Mouse (Mus musculus): ENCODE data around the gene Carmil3. TPM values are rescaled to one million over a fixed set of nuclear protein-coding genes. Genes with fewer than 3 reads are reported as not detected.
A peak's percentile ranks its signal among the peaks of the same experiment; 100 is the strongest.

The Carmil3 gene
- polyA plus RNA-seq, 1 experiment from 2014 or later, result 0.96 TPM

GRCm38 (mm10) chr14:55486836-55487235 is 3.6 kb upstream of the Carmil3 start:
- Histone ChIP-seq H3K4me2 (ENCODE audit: low read length) (no peak overlapping the region), H3K27me3 (ENCODE audit: insufficient read depth, low read length) (no peaks in the 10 kb centered on the region), H3K9ac (ENCODE audit: low read depth, low read length) (no peak overlapping the region), H3K4me1 (replicated peaks; ENCODE audit: insufficient read depth, low read length) (0 out of 2 replicates have a peak, but pooled peaks cover 4% of the 10 kb centered on the region), H3K9me3 (replicated peaks; ENCODE audit: low read length) (no peaks in the 10 kb centered on the region), H3K4me3 (replicated peaks; ENCODE audit: low read depth, low read length) (no peak overlapping the region), H3K36me3 (ENCODE audit: insufficient read depth, low read length) (peaks cover 10% of the 10 kb centered on the region; the same call in 1 of the 2 replicates), H3K27ac (no peak overlapping the region)
- WGBS, result 86% methylated on average over 8 of the region's 8 CpGs
- no peak for TF ChIP-seq CTCF (IDR thresholded peaks at IDR 0.05; ENCODE audit: low read depth)
- ATAC-seq (replicated peaks; ENCODE audit: low FRiP score, low read depth) (no peak), DNase-seq (ENCODE audit: low spot score) (no peak)

- no peaks in the 10 kb centered on the region; the same call in 1 of the 2 replicates for H3K36me3 ChIP-seq (ENCODE audit: insufficient read depth, low read length)
- no peak overlapping the region for H3K27ac ChIP-seq
- H3K9ac ChIP-seq (ENCODE audit: low read depth, low read length), result peak overlapping the region; percentile 65
- ATAC-seq (replicated peaks; ENCODE audit: low FRiP score, low read depth) (peak; percentile 59), DNase-seq (ENCODE audit: low spot score) (peak; percentile 67)
- no peaks in the 10 kb centered on the region for H3K9me3 ChIP-seq (replicated peaks; ENCODE audit: low read length)
- no peaks in the 10 kb centered on the region for H3K27me3 ChIP-seq (ENCODE audit: insufficient read depth, low read length)
- peak overlapping the region; percentile 54 for H3K4me3 ChIP-seq (replicated peaks; ENCODE audit: low read depth, low read length)
- peak overlapping the region; percentile 73 for H3K4me2 ChIP-seq (ENCODE audit: low read length)
- H3K4me1 ChIP-seq (replicated peaks; ENCODE audit: insufficient read depth, low read length), result 0 out of 2 replicates have a peak, but pooled peaks cover 4% of the 10 kb centered on the region
- no peak for TF ChIP-seq CTCF (IDR thresholded peaks at IDR 0.05; ENCODE audit: low read depth)
- WGBS, result under 1% methylated on average over 30 of the region's 30 CpGs
These were observed 911 bp downstream of the Carmil3 start for GRCm38 (mm10) chr14:55491291-55491833.

GRCm38 (mm10) chr14:55492103-55492502 is 1.7 kb downstream of the Carmil3 start:
- TF ChIP-seq CTCF (IDR thresholded peaks at IDR 0.05; ENCODE audit: low read depth), result no peak
- Histone ChIP-seq H3K36me3 (ENCODE audit: insufficient read depth, low read length) (no peaks in the 10 kb centered on the region; the same call in 1 of the 2 replicates), H3K4me1 (replicated peaks; ENCODE audit: insufficient read depth, low read length) (0 out of 2 replicates have a peak, but pooled peaks cover 4% of the 10 kb centered on the region), H3K27ac (no peak overlapping the region), H3K4me3 (replicated peaks; ENCODE audit: low read depth, low read length) (no peak overlapping the region), H3K9me3 (replicated peaks; ENCODE audit: low read length) (no peaks in the 10 kb centered on the region), H3K9ac (ENCODE audit: low read depth, low read length) (no peak overlapping the region), H3K4me2 (ENCODE audit: low read length) (no peak overlapping the region), H3K27me3 (ENCODE audit: insufficient read depth, low read length) (no peaks in the 10 kb centered on the region)
- no peak for ATAC-seq (replicated peaks; ENCODE audit: low FRiP score, low read depth)
- DNase-seq (ENCODE audit: low spot score), result no peak
- WGBS, result 36% methylated on average over 3 of the region's 3 CpGs

DNA sequence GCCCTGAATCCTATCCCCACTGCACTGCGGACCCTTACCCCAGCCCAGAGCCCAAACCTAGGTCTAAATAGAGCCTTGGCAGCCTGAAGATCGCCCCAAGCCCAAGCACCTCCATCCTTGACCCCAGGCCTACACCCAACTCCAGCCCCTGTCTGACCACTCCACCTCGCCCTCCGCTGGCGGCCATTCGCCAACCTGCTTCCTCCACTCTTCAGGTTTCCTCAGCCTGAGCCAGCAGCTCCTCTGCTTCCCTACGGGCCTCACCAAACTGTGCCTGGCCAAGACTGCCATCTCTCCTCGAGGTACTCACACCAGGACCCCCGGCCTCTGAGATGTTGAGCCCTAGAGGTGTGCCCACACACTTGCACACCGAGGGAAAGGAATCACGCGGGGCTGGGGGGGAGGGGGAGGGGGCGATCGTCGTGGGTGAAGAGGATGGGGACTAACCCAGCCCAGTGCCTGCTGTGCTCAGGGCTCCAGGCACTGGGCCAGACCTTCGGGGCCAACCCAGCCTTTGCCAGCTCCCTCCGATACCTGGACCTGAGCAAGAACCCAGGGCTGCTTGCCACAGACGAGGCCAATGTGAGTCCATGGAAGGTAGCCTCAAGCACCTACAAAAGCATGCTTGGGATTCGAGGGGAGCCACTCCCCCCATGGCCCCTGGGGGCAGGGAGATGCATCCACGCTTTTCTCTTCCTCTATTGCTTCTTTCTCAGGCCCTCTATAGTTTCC is 5.2 kb downstream of the Carmil3 start:
- H3K4me1 ChIP-seq (replicated peaks; ENCODE audit: insufficient read depth, low read length), result 0 out of 2 replicates have a peak, but pooled peaks cover 4% of the 10 kb centered on the region
- no peak overlapping the region for H3K9ac ChIP-seq (ENCODE audit: low read depth, low read length)
- H3K27me3 ChIP-seq (ENCODE audit: insufficient read depth, low read length), result no peaks in the 10 kb centered on the region
- H3K36me3 ChIP-seq (ENCODE audit: insufficient read depth, low read length), result no peaks in the 10 kb centered on the region
- no peak overlapping the region for H3K4me3 ChIP-seq (replicated peaks; ENCODE audit: low read depth, low read length)
- H3K27ac ChIP-seq, result no peak overlapping the region
- 77% methylated on average over 20 of the region's 20 CpGs for WGBS
- H3K9me3 ChIP-seq (replicated peaks; ENCODE audit: low read length), result no peaks in the 10 kb centered on the region
- no peak overlapping the region for H3K4me2 ChIP-seq (ENCODE audit: low read length)
- DNase-seq (ENCODE audit: low spot score) (no peak), ATAC-seq (replicated peaks; ENCODE audit: low FRiP score, low read depth) (no peak)
- no peak for TF ChIP-seq CTCF (IDR thresholded peaks at IDR 0.05; ENCODE audit: low read depth)

GRCm38 (mm10) chr14:55496761-55497448 is 6.5 kb downstream of the Carmil3 start:
- DNase-seq (ENCODE audit: low spot score) (no peak), ATAC-seq (replicated peaks; ENCODE audit: low FRiP score, low read depth) (peak; percentile 17; the same call in 1 of the 2 replicates)
- H3K4me2 ChIP-seq (ENCODE audit: low read length), result no peak overlapping the region
- H3K4me1 ChIP-seq (replicated peaks; ENCODE audit: insufficient read depth, low read length), result no peaks in the 10 kb centered on the region
- H3K4me3 ChIP-seq (replicated peaks; ENCODE audit: low read depth, low read length), result no peak overlapping the region
- TF ChIP-seq CTCF (IDR thresholded peaks at IDR 0.05; ENCODE audit: low read depth), result no peak
- H3K36me3 ChIP-seq (ENCODE audit: insufficient read depth, low read length), result no peaks in the 10 kb centered on the region
- H3K27ac ChIP-seq, result no peak overlapping the region
- no peak overlapping the region for H3K9ac ChIP-seq (ENCODE audit: low read depth, low read length)
- H3K9me3 ChIP-seq (replicated peaks; ENCODE audit: low read length), result no peaks in the 10 kb centered on the region
- 69% methylated on average over 16 of the region's 16 CpGs for WGBS
- H3K27me3 ChIP-seq (ENCODE audit: insufficient read depth, low read length), result no peaks in the 10 kb centered on the region

DNA sequence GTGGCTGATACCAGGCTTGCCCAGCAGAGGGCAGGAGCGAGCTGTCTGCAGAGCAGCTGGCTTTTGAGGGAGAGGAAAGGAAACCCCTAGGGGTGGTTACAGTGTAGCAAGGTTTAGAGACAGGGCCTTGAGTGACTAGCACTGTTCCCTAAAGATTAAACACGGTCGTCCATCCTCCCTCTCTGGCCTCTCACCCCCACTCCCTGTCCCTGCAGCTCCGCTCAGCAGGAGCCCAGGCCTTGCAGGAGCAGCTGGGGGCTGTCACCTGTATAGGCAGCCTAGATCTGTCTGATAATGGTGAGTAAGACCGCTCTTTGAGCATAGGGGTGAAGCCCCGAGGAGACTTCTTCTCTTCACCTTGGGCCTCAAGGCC is 7.0 kb downstream of the Carmil3 start:
- Histone ChIP-seq H3K4me2 (ENCODE audit: low read length) (no peak overlapping the region), H3K9ac (ENCODE audit: low read depth, low read length) (no peak overlapping the region; the same call in 1 of the 2 replicates), H3K4me1 (replicated peaks; ENCODE audit: insufficient read depth, low read length) (no peaks in the 10 kb centered on the region), H3K27me3 (ENCODE audit: insufficient read depth, low read length) (no peaks in the 10 kb centered on the region), H3K27ac (no peak overlapping the region), H3K4me3 (replicated peaks; ENCODE audit: low read depth, low read length) (no peak overlapping the region), H3K36me3 (ENCODE audit: insufficient read depth, low read length) (no peaks in the 10 kb centered on the region), H3K9me3 (replicated peaks; ENCODE audit: low read length) (no peaks in the 10 kb centered on the region)
- DNase-seq (ENCODE audit: low spot score), result peak; percentile 92
- WGBS, result 22% methylated on average over 6 of the region's 6 CpGs
- peak; percentile 73 for ATAC-seq (replicated peaks; ENCODE audit: low FRiP score, low read depth)
- peak; percentile 100 for TF ChIP-seq CTCF (IDR thresholded peaks at IDR 0.05; ENCODE audit: low read depth)
